Mouse (Mus musculus) 3134 (cell line): ENCODE data around the gene Stx8.

Experiments
- DNase-seq: peaks from one replicate; pipeline ENCODE4 v3.0.0-alpha.2; 2011; ENCODE audit warnings: low spot score; ENCODE audit not compliant: insufficient read length; ENCODE audit errors: extremely low read depth

Gene Stx8

GRCm38 (mm10) chr11:67965905-67966878, at the start of gene Stx8:
Gene Stx8, plus strand, starts transcription at chr11:67966193.
- peak; percentile 85 for DNase-seq

DNA sequence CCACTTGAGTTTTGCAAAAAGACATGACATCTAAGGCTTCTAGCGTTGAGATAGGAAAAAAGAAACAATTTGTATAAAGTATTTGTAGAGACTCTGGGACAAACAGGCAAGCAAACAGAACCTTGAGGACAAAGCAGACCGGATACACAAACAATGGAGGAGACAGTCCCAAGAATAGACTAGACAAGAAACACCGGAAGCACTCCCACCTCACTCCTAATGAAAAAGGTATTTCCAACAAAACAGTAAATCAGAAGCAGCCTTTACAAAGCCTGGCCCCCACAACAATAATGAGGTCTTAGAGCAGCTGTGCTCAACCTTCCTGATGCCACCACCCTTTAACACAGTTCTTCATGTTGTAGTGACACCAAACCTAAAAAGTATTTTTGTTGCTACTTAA, 48.9 kb upstream of the Stx8 start:
- DNase-seq, result no peak

GRCm38 (mm10) chr11:67919593-67919992, 46.4 kb upstream of the Stx8 start:
- peak; percentile 44 for DNase-seq

- DNase-seq, result no peak
Measured at GRCm38 (mm10) chr11:67920226-67920960, 45.6 kb upstream of the Stx8 start.

GRCm38 (mm10) chr11:67921091-67921826, 44.7 kb upstream of the Stx8 start:
- peak; percentile 69 for DNase-seq

- DNase-seq, result peak; percentile 75
Measured at GRCm38 (mm10) chr11:67921827-67922754, 43.9 kb upstream of the Stx8 start, which contains the start of gene Usp43. Gene Usp43, minus strand, starts transcription at chr11:67922153.

DNA sequence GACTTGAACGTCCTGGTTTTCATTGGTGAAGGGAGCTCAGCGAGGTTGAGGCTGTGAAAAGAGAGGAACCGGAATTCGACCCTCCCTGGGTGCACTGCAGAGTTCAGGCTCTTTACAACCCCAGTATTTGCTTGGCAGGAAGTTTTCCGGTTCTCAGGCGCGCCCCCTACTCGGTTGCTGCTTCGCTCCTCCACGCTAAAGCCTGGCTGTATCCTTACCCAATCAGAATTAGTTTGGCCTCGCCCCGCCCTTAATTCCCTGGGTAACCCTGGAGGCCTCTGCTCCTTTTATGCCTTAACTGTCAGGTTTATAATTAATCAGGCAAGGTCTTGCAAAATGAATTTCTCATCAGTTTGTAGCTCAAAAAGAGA, 43.3 kb upstream of the Stx8 start:
- peak; percentile 39 for DNase-seq

DNA sequence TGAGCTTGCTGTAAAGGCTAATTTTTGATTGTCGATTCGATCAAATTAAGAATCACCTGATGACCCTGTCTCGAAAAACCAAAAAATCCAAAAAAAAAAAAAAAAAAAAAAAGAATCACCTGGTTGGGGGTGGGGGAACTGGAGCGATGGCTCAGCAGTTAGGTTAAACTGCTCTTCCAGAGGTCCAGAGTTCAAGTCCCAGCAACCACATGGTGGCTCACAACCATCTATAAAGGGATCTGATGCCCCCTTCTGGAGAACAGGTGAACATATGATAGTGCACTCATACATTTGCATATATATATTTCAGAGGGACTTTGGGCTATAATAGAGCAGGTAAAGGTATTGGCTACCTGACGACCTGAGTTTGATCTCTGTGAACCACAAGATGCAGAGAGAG, 42.3 kb upstream of the Stx8 start:
- no peak for DNase-seq

DNA sequence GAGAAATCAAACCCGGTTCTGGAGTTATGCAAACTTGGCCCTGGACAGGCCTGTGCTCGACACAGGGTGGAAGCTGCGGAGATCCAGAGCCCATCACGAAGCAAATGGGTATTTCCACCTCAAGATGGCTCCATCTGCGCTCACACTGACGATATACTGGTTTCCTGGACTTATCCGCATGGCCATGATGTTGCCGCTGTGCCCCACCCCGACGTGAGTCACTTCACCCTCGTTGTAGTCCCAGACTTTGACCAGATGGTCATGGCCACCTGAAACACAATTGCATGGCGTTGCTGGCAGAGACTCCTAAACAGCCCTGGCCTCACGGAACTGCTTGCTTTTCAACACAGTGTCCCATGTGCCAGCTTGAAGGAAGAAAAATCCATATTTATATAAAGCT, 41.0 kb upstream of the Stx8 start:
- peak; percentile 35 for DNase-seq

- DNase-seq, result no peak
Measured at GRCm38 (mm10) chr11:67926348-67927055, 39.5 kb upstream of the Stx8 start.

DNA sequence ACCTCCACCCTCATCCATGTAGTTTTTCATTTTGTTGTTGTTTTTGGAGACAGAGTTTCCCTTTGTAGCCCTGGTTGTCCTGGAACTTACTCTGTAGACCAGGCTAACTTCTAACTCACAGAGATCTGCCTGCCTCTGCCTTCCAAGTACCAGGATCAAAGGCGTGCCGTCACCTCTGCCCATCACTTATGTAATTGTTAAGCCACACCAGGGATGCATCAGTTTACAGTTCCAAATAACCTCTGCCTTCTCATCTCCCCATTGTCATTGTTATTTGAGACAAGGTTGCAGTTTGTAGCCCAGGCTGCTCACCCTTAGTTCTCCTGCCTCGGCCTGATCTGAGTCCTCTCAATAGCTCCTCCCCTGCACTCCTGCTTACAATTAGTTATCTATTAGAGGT, 33.8 kb upstream of the Stx8 start:
- DNase-seq, result no peak

DNA sequence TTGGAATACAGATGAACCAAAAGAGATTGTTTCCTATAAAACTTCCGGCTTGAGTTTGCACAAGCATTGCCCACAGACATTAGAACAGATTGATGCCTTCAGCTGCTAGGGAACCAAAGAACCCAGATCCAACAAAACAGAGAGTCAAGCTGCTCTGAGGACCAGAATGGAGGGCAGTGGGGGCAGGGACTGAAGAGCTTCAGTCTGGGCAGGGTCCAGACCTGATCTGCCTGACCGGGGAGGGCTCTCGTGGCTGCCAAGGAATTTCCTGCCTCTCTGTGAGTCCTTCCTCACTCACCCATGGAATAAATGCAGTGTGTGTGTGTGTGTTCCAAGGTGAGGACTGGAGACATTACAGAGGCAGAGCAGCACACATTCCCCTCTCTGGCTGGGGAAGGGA, 17.8 kb upstream of the Stx8 start:
- DNase-seq, result no peak

- DNase-seq, result no peak
Measured at GRCm38 (mm10) chr11:67949475-67949874, 16.5 kb upstream of the Stx8 start.

DNA sequence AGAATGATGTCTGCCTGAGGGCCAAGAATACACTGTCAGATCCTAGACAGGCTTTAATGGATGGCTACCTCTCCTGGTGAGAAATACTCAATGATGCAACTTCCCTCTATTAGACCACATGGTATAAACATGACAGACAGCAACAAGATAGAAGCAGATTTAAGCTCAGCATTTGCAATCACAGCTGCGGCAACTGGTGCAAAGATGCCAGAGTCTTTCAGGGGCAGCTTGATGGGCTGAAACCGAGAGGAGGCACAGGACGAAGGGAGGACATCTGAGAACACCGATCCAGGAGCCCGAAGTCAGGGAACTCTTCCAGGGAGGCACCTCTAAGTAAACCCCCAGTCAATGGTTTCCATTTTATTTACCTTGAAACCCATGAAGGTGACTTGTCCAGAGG, 12.4 kb upstream of the Stx8 start:
- DNase-seq, result no peak

DNA sequence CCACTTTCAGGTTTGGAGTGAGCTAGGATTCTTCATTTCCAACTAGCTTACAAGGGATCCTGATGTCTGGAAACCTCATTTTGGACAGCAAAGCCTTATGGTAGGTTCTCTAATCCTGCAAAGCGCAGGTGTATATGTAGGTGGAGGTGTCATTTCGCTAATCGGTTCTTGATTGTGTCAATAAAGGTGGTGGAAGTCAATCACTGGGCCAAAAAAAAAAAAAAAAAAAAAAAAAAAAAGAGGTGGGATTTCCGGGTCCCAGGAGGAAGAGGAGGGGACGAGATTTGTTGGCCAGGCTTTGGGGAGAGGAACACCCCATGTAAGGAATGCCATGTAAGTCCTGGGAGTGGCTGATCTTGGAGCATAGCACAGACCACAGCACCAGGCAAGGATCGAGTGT, 11.6 kb upstream of the Stx8 start:
- DNase-seq, result no peak

GRCm38 (mm10) chr11:67964110-67964509, 1.9 kb upstream of the Stx8 start:
- no peak for DNase-seq

DNA sequence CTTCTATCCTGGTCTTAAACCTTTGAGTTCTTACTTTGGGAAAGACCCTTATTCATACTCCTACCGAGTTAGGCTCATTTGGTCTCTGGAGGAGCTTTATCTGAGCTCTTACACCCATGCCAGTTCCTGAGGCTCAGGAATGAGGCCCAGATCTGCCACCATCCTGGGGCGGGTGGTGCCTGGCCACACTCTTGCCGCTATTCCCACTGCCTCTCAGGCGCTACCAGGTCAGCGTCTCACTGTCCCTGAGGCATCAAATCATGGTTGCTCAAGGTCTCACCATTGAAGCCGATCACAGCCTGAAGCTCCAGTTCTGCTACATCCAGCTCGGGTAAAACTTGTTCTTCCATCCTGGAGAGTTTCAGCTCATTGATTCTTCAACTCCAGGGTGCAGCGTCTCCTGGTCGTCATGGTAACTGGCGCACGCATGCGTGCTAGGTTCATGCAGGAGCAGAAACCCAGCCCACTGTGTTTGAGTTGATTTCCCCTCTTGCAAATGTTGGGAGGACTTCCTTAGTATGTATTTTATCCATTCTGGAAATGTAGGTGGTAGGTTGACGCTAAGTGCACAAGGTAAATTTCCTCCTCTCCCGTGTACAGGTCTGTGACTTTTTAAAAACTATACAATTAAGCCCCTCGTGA, 630 bp upstream of the Stx8 start, which contains the start of gene Cfap52:
Gene Cfap52 (minus strand): TSS at position 410 of the 642 bp plus-strand sequence.
- DNase-seq, result peak; percentile 22

DNA sequence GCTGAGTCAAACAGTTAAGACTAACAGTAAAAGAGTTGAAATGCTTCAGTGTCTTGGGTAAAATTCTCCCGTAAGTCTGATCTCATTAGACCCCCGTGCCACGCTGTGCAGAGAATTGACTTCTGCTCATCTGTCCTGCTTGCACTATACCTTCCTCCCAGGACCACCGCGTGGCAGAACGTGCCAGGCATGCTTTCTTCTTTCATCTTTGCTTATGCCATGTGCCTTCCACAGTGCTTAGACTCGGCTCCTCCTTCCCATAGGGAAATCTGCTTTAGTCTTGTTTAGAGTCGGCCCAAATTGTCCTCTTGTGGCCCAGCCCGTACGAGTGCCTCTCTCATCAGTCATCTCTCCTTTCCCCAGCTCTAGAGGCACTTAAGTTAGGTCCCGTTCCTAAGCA, 1.8 kb downstream of the Stx8 start:
- no peak for DNase-seq

- no peak for DNase-seq
Measured at GRCm38 (mm10) chr11:67972606-67973005, 6.6 kb downstream of the Stx8 start.
